Mouse (Mus musculus) liver, embryonic 15.5 days (tissue): Measurements from ENCODE around the gene Ephx1. TPM values are rescaled to one million over a fixed set of nuclear protein-coding genes. Genes with fewer than 3 reads are reported as not detected.
"Not testable (repeated sequence)": the region's sequence is repeated elsewhere in the genome, so short reads cannot be mapped to it uniquely, and the experiment has no call there.

ENCODE experiments used
- ATAC-seq: fragments of 200-750 bp; cut with Nextera tagmentation; 2 replicates; pipeline ENCODE4 v1.8.0; 2017; ENCODE audit warnings: moderate number of reproducible peaks, mild to moderate bottlenecking, moderate library complexity; ENCODE audit not compliant: insufficient read depth
- H3K27ac ChIP-seq: fragments of 300-500 bp; sonication (generic); replicated peaks from 2 replicates; pipeline ENCODE4 v1.5.1; 2015; ENCODE audit warnings: mild to moderate bottlenecking, inconsistent platforms
- H3K27me3 ChIP-seq: fragments of 300-500 bp; sonication (generic); 2 replicates; pipeline ENCODE4 v1.6.1; 2015; ENCODE audit warnings: mild to moderate bottlenecking, inconsistent platforms
- H3K36me3 ChIP-seq: fragments of 300-500 bp; sonication (generic); replicated peaks from 2 replicates; pipeline ENCODE4 v1.6.1; 2015; ENCODE audit warnings: moderate library complexity, mild to moderate bottlenecking, inconsistent platforms
- H3K4me1 ChIP-seq: fragments of 300-500 bp; sonication (generic); replicated peaks from 2 replicates; pipeline ENCODE4 v1.6.1; 2015; ENCODE audit warnings: inconsistent platforms
- H3K4me2 ChIP-seq: fragments of 300-500 bp; sonication (generic); 2 replicates; pipeline ENCODE4 v1.6.1; 2015; ENCODE audit warnings: moderate library complexity, mild to moderate bottlenecking, inconsistent platforms
- H3K4me3 ChIP-seq: fragments of 300-500 bp; sonication (generic); replicated peaks from 2 replicates; pipeline ENCODE4 v1.5.1; 2015; ENCODE audit warnings: mild to moderate bottlenecking, inconsistent platforms
- H3K9ac ChIP-seq: fragments of 300-500 bp; sonication (generic); 2 replicates; pipeline ENCODE4 v1.6.1; 2015; ENCODE audit warnings: moderate library complexity, mild to moderate bottlenecking, inconsistent platforms
- H3K9me3 ChIP-seq: fragments of 300-500 bp; sonication (generic); replicated peaks from 2 replicates; pipeline ENCODE4 v1.6.1; 2016; ENCODE audit warnings: inconsistent platforms
- WGBS: fragments of 180-500 bp; shearing (Covaris S2); methylation state at CpG from one replicate; pipeline ENCODE4 v1.1.7; 2015; ENCODE audit warnings: mixed read lengths; ENCODE audit not compliant: insufficient replicate concordance; 5-methylcytosine and 5-hydroxymethylcytosine counted together
- polyA plus RNA-seq: library from polyadenylated mRNA; unstranded; fragments of >200 nt; fragmentation: Nextera tagmentation; extraction: Ambion mirVana; gene quantifications from 2 replicates; pipeline ENCODE4 v1.2.1, GENCODE M21; 2015

The Ephx1 gene
- polyA plus RNA-seq, 1 experiment from 2014 or later: 7.5 TPM

DNA sequence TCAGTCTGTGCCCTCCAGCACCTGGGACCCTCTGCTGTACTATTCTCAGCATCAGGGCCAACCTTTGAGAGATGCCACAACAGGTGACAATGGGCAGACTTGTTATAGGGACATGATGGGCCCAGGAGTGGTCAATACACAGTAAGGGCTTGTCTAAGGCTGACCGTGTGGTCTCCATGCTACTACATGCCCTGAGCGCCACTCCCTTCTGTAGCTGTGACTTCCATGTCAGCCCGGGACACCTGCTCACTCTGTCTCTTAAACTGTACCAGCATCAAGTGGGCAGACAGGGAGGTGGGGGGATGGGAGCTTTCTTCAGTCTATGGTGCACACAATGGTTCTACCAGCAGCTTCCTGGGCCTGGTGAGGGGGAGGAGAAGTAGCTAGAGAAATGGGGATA is 19.5 kb downstream of the Ephx1 start:
- Histone ChIP-seq H3K27ac (no peak overlapping the region), H3K27me3 (0 out of 2 replicates have a peak, but pooled peaks cover 6% of the 10 kb centered on the region), H3K4me3 (no peak overlapping the region), H3K4me1 (peaks cover 19% of the 10 kb centered on the region), H3K36me3 (no peaks in the 10 kb centered on the region), H3K9me3 (no peaks in the 10 kb centered on the region), H3K4me2 (no peak overlapping the region), H3K9ac (no peak overlapping the region)
- no peak for ATAC-seq
- WGBS: 72% methylated on average over 3 of the region's 3 CpGs

GRCm38 (mm10) chr1:181000501-181001092 is 20.1 kb downstream of the Ephx1 start:
- WGBS: 49% methylated on average over 10 of the region's 10 CpGs
- Histone ChIP-seq H3K9ac (no peak overlapping the region), H3K4me1 (peaks cover 19% of the 10 kb centered on the region), H3K9me3 (no peaks in the 10 kb centered on the region), H3K4me3 (no peak overlapping the region), H3K36me3 (no peaks in the 10 kb centered on the region), H3K27ac (no peak overlapping the region), H3K27me3 (peaks cover 6% of the 10 kb centered on the region; the same call in 1 of the 2 replicates), H3K4me2 (no peak overlapping the region)
- peak; percentile 42; the same call in 1 of the 2 replicates for ATAC-seq

- Histone ChIP-seq H3K9me3 (no peaks in the 10 kb centered on the region), H3K4me2 (no peak overlapping the region), H3K27me3 (peaks cover 4% of the 10 kb centered on the region; the same call in 1 of the 2 replicates), H3K4me1 (no peaks in the 10 kb centered on the region), H3K4me3 (no peak overlapping the region), H3K27ac (no peak overlapping the region), H3K9ac (no peak overlapping the region), H3K36me3 (no peaks in the 10 kb centered on the region)
- no peak for ATAC-seq
- WGBS: 44% methylated on average over 3 of the region's 3 CpGs
These were observed 28.6 kb downstream of the Ephx1 start for GRCm38 (mm10) chr1:180992142-180992541.

- H3K27ac ChIP-seq: no peak overlapping the region
- peaks cover 4% of the 10 kb centered on the region; the same call in 1 of the 2 replicates for H3K27me3 ChIP-seq
- H3K9ac ChIP-seq: no peak overlapping the region
- H3K4me3 ChIP-seq: no peak overlapping the region
- 35% methylated on average over 3 of the region's 3 CpGs for WGBS
- no peaks in the 10 kb centered on the region for H3K36me3 ChIP-seq
- H3K4me2 ChIP-seq: no peak overlapping the region
- ATAC-seq: no peak
- H3K9me3 ChIP-seq: no peaks in the 10 kb centered on the region
- H3K4me1 ChIP-seq: no peaks in the 10 kb centered on the region
These were observed 30.0 kb downstream of the Ephx1 start for GRCm38 (mm10) chr1:180990671-180991070.

DNA sequence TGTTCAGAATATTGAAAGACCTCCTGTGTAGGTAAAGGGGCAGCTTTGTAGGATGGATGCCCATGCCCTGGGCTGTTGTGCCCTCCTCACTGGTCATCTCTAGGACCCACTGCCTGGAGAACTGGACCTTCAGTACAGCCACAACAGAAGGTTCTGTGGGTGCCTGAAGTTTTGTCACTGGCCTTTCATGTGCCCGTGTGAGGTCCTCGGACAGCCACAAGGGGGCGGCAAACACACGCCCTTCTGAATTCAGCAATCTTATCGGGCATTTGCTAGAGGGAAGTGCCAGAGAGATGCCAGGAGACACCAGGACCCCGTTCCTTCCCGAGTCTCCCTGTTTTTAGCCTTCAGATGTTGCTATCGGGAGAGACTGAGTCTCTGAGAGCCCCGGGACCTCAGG is 32.9 kb downstream of the Ephx1 start:
- no peaks in the 10 kb centered on the region for H3K4me1 ChIP-seq
- 2% methylated on average over 9 of the region's 9 CpGs for WGBS
- no peak overlapping the region for H3K4me2 ChIP-seq
- no peaks in the 10 kb centered on the region for H3K9me3 ChIP-seq
- H3K4me3 ChIP-seq: no peak overlapping the region
- ATAC-seq: 0 out of 2 replicates have a peak, but pooled peaks have one; percentile 17
- no peaks in the 10 kb centered on the region for H3K36me3 ChIP-seq
- 0 out of 2 replicates have a peak, but pooled peaks cover 3% of the 10 kb centered on the region for H3K27me3 ChIP-seq
- no peak overlapping the region for H3K9ac ChIP-seq
- no peak overlapping the region for H3K27ac ChIP-seq

DNA sequence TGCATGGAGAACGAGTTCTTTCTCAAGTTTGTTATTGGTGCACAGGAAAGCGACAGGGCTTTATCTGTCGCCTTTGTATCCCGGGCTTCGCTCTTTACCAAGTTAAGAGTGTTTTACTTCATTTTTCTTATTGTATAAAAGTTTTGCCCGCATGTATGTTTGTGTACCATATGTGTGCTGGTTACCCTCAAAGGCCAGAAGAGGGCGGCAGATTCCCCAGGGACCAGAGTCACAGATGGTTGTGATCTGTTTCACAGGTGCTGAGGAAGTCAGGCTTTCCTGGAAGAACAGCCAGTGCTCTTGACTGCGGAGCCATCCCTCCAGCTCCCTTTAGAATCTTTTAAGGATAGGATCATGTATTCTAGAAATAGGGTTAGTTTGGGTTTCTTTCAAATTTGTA is 34.0 kb downstream of the Ephx1 start:
- H3K27ac ChIP-seq: no peak overlapping the region
- H3K9ac ChIP-seq: no peak overlapping the region
- no peak for ATAC-seq
- no peaks in the 10 kb centered on the region for H3K36me3 ChIP-seq
- H3K27me3 ChIP-seq: 0 out of 2 replicates have a peak, but pooled peaks cover 3% of the 10 kb centered on the region
- no peaks in the 10 kb centered on the region for H3K9me3 ChIP-seq
- peaks cover under 1% of the 10 kb centered on the region; the same call in 1 of the 2 replicates for H3K4me1 ChIP-seq
- no peak overlapping the region for H3K4me2 ChIP-seq
- H3K4me3 ChIP-seq: no peak overlapping the region
- 83% methylated on average over 8 of the region's 8 CpGs for WGBS

DNA sequence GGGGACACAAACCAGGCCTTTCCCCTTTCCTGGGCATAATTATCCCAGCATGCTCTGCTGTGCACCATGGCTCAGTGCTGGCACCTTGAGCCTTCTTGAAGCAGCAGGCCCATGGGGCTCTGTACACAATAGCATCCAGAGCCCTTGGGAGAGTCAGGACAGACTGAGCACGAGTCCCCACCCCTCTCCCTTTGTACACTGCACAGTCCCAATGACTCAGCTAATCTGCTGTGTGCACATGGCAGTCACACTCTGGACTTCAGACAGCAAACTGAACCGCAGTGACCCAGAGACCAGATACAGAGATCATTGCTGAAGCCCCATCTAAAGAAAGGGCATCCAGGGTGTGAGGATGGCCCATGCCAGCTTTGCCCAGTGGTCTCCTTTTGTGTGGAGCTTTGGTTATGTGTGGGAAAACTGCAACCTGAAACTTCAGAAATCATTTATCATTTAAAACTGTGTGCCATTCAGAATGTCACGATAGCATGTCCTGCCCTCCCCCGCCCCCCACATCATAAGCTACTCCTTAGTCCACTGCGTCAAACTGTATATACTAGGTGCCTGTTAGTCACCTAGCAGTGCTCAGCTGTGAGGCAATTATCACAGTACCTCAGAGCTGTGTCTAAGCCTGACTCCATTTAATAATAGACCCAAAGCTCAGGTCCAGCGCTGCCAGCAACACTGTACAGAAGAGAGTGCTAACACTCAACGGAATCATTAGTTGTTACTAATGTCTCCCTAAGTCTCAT is 39.2 kb downstream of the Ephx1 start:
- peak; percentile 91 for ATAC-seq
- H3K27me3 ChIP-seq: not testable (repeated sequence)

GRCm38 (mm10) chr1:180980464-180980863 is 40.2 kb downstream of the Ephx1 start:
- no peak for ATAC-seq
- no peaks in the 10 kb centered on the region for H3K9me3 ChIP-seq

More for the DNA sequence above, 39.2 kb downstream of the Ephx1 start:
- H3K36me3 ChIP-seq, H3K9me3 ChIP-seq, H3K4me3 ChIP-seq, H3K4me2 ChIP-seq, H3K9ac ChIP-seq: not testable (repeated sequence)
- WGBS: 54% methylated on average over 7 of the region's 7 CpGs
- Histone ChIP-seq H3K27ac (0 out of 2 replicates have a peak overlapping the region, but pooled peaks have one; percentile 29), H3K4me1 (peaks cover 17% of the 10 kb centered on the region)

GRCm38 (mm10) chr1:180979484-180980251 is 41.0 kb downstream of the Ephx1 start:
- H3K9me3 ChIP-seq: no peaks in the 10 kb centered on the region
- H3K36me3 ChIP-seq: 0 out of 2 replicates have a peak, but pooled peaks cover 5% of the 10 kb centered on the region
- no peak overlapping the region for H3K9ac ChIP-seq
- H3K4me3 ChIP-seq: no peak overlapping the region
- H3K27ac ChIP-seq: no peak overlapping the region
- 0 out of 2 replicates have a peak, but pooled peaks cover 3% of the 10 kb centered on the region for H3K27me3 ChIP-seq
- no peak overlapping the region for H3K4me2 ChIP-seq
- ATAC-seq: no peak
- peaks cover 17% of the 10 kb centered on the region for H3K4me1 ChIP-seq
- 71% methylated on average over 24 of the region's 24 CpGs for WGBS

More at GRCm38 (mm10) chr1:180980464-180980863, 40.2 kb downstream of the Ephx1 start:
- Histone ChIP-seq H3K9ac (no peak overlapping the region), H3K4me1 (peaks cover 17% of the 10 kb centered on the region), H3K36me3 (no peaks in the 10 kb centered on the region), H3K27me3 (0 out of 2 replicates have a peak, but pooled peaks cover 6% of the 10 kb centered on the region), H3K27ac (no peak overlapping the region), H3K4me2 (no peak overlapping the region), H3K4me3 (no peak overlapping the region)
- 49% methylated on average over 2 of the region's 2 CpGs for WGBS

GRCm38 (mm10) chr1:180976110-180976679 is 44.5 kb downstream of the Ephx1 start:
- 52% methylated on average over 4 of the region's 4 CpGs for WGBS
- H3K27me3 ChIP-seq: 0 out of 2 replicates have a peak, but pooled peaks cover 3% of the 10 kb centered on the region
- no peak overlapping the region for H3K4me2 ChIP-seq
- no peak for ATAC-seq
- no peak overlapping the region for H3K27ac ChIP-seq
- H3K4me1 ChIP-seq: peaks cover 14% of the 10 kb centered on the region
- peaks cover 29% of the 10 kb centered on the region for H3K36me3 ChIP-seq
- no peak overlapping the region for H3K9ac ChIP-seq
- no peaks in the 10 kb centered on the region for H3K9me3 ChIP-seq
- H3K4me3 ChIP-seq: no peak overlapping the region
